Mouse (Mus musculus) myocyte (in vitro differentiated cells): ENCODE data around the gene Col2a1.
A peak's percentile ranks its signal among the peaks of the same experiment; 100 is the strongest.

Experiments used
- CEBPB ChIP-seq: IDR thresholded peaks from 2 replicates; pipeline ENCODE4 v1.6.1; 2011; ENCODE audit warnings: mild to moderate bottlenecking, moderate library complexity; ENCODE audit not compliant: poor library complexity, insufficient read depth, severe bottlenecking
- REST ChIP-seq: IDR thresholded peaks from one replicate; pipeline ENCODE4 v1.6.1; 2011; ENCODE audit warnings: mild to moderate bottlenecking, control low read depth, moderate library complexity; ENCODE audit not compliant: insufficient read depth, insufficient read length
- TCF3 ChIP-seq: IDR thresholded peaks from one replicate; pipeline ENCODE4 v1.6.1; 2011; ENCODE audit warnings: low read depth, control low read depth; ENCODE audit not compliant: insufficient read length
- USF1 ChIP-seq: IDR thresholded peaks from one replicate; pipeline ENCODE4 v1.6.1; 2011; ENCODE audit warnings: low read depth, mild to moderate bottlenecking, control low read depth, moderate library complexity

DNA sequence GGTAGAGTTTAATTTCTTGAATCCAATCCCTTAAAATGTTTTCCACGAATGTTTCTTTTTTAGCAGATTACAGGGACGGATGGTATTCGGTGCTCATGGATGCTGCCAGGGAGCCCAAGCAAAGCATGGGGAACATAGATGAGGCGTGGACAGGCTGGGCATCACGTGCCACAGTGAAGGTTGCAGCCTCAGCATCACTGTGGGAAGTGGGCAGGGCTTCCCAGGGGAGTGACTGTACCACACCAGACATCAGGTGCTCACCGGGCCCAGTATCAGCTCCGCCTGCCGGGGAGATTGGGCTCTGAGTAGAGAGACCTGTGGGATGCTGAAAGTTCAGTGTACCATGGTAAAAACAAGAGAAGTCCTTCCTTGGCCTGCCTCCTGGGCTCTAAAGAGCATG, 49.8 kb downstream of the Col2a1 start:
- TF ChIP-seq USF1 (peak; percentile 20), TCF3 (no peak), CEBPB (no peak), REST (no peak)
